Mouse (Mus musculus) thymus, adult 2 months (tissue): ENCODE measurements around the gene Pdlim5. TPM values are rescaled to one million over a fixed set of nuclear protein-coding genes. Genes with fewer than 3 reads are reported as not detected.
"Not testable (repeated sequence)": the region's sequence is repeated elsewhere in the genome, so short reads cannot be mapped to it uniquely, and the experiment has no call there.

Source experiments
- DNase-seq: peaks from one replicate; pipeline ENCODE4 v3.0.0; 2021
- H3K27ac ChIP-seq: fragments of 200-500 bp; 2 replicates; pipeline ENCODE4 v1.5.1; 2012; ENCODE audit warnings: low read length, control low read depth; ENCODE audit not compliant: control insufficient read depth, insufficient read depth
- H3K27me3 ChIP-seq: fragments of 200-500 bp; 2 replicates; pipeline ENCODE4 v1.6.1; 2012; ENCODE audit warnings: mild to moderate bottlenecking, low read length, moderate library complexity, mixed read lengths; ENCODE audit not compliant: control insufficient read depth, insufficient read depth
- H3K36me3 ChIP-seq: fragments of 200-500 bp; 2 replicates; pipeline ENCODE4 v1.6.1; 2012; ENCODE audit warnings: mild to moderate bottlenecking, low read length, moderate library complexity; ENCODE audit not compliant: control insufficient read depth, insufficient read depth
- H3K4me1 ChIP-seq: fragments of 200-500 bp; replicated peaks from 2 replicates; pipeline ENCODE4 v1.6.1; 2012; ENCODE audit warnings: low read length; ENCODE audit not compliant: control insufficient read depth, insufficient read depth
- H3K4me3 ChIP-seq: fragments of 200-500 bp; 2 replicates; pipeline ENCODE4 v1.5.1; 2012; ENCODE audit warnings: mild to moderate bottlenecking, low read length, control low read depth, moderate library complexity; ENCODE audit not compliant: control insufficient read depth, insufficient read depth
- CTCF ChIP-seq: fragments of 200-500 bp; IDR thresholded peaks from 2 replicates; pipeline ENCODE4 v1.5.1; 2012; ENCODE audit warnings: mild to moderate bottlenecking, control low read depth, low read length, moderate library complexity, borderline replicate concordance; ENCODE audit not compliant: control insufficient read depth, poor library complexity, insufficient read depth; ENCODE audit errors: extremely low read depth
- POLR2A ChIP-seq: fragments of 200-500 bp; IDR thresholded peaks from 2 replicates; pipeline ENCODE4 v1.6.1; 2012; ENCODE audit warnings: mild to moderate bottlenecking, low read length, control low read depth, moderate library complexity; ENCODE audit not compliant: control insufficient read depth, poor library complexity, insufficient read depth; ENCODE audit errors: extremely low read depth
- WGBS: fragments of 180-500 bp; shearing (Covaris S2); methylation state at CpG from one replicate; pipeline ENCODE4 v1.1.7; 2018; 5-methylcytosine and 5-hydroxymethylcytosine counted together
- polyA plus RNA-seq: library from polyadenylated mRNA; depleted of rRNA; stranded (reverse); fragments of >200 nt; gene quantifications from 2 replicates; pipeline ENCODE4 v1.2.3, GENCODE M21; 2012

The Pdlim5 gene
- polyA plus RNA-seq, 1 experiment, result 56.5 TPM

DNA sequence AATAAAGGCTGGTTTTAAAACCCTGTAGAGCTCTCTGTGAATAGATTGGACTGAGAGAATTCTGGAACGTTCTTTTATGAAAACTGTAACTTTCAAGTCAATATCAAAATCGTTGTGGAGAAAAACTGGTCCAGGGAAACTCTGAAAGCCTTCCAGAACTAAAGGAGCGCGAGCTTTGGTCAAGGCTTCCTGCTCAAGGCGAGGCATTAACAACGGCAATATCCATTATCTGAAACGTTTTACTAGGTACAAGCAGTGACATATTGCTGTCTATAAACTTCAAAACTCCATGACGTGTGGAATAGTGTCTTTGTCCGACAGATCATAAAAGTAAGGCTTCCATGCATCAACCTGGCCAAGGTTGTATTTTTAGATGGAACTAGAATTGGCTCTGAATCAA, 175.6 kb downstream of the Pdlim5 start:
- no peak for DNase-seq
- Histone ChIP-seq H3K27me3 (no peaks in the 10 kb centered on the region), H3K4me3 (no peak overlapping the region), H3K4me1 (no peaks in the 10 kb centered on the region), H3K36me3 (no peaks in the 10 kb centered on the region), H3K27ac (no peak overlapping the region)
- no peak for TF ChIP-seq CTCF
- TF ChIP-seq POLR2A, result no peak
- whole genome bisulfite sequencing, result 94% methylated on average over 9 of the region's 9 CpGs

DNA sequence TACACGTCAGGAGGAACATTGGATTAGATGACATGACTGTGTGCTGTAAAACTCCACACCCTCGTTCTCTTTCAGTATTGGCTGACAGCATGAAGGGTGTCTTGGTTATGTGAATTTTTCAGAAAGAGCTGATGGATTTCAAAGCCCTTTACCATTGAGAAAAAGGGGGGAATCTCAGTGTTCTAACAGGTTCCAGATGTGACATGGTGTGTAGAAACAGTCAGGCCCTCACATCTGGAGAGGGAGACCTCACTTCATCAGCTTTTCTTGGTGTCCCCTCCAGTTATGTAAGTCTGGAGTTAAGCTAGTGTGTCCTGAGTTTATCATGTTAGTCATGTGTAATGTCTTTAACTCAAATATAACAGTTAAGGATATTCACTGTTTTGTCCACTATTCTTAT, 182.7 kb downstream of the Pdlim5 start:
- WGBS, result 93% methylated on average over 2 of the region's 2 CpGs

DNA sequence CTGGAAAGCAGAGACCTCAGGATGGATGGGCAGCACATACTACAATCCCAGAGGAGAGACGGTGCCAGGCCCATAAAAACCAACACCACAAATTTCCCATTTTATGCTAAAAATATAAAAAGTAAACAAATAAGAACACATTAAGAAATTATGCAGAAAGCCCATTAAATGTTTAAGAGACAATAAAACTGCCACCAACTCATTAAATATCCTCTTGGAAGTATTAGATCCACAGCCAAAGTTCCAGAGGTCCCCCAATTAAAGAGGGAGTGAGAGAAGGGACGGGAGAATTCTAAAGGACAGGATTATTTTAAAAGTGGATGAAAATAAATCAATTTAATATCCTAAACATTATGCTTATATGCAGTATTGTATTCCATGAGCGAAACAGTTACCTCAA, 183.3 kb downstream of the Pdlim5 start:
- no peak for DNase-seq
- Histone ChIP-seq H3K27ac (no peak overlapping the region), H3K4me3 (no peak overlapping the region), H3K4me1 (no peaks in the 10 kb centered on the region), H3K36me3 (no peaks in the 10 kb centered on the region), H3K27me3 (no peaks in the 10 kb centered on the region)
- 91% methylated on average over 3 of the region's 3 CpGs for WGBS
- TF ChIP-seq CTCF (no peak), POLR2A (no peak)

More for the DNA sequence above, 182.7 kb downstream of the Pdlim5 start:
- H3K27me3 ChIP-seq, result no peaks in the 10 kb centered on the region
- no peak for DNase-seq
- no peak overlapping the region for H3K27ac ChIP-seq
- H3K4me1 ChIP-seq, result no peaks in the 10 kb centered on the region
- H3K4me3 ChIP-seq, result no peak overlapping the region
- H3K36me3 ChIP-seq, result no peaks in the 10 kb centered on the region
- TF ChIP-seq CTCF (no peak), POLR2A (no peak)

GRCm38 (mm10) chr3:142209981-142210380, 185.5 kb downstream of the Pdlim5 start:
- Histone ChIP-seq H3K27me3 (no peaks in the 10 kb centered on the region), H3K27ac (no peak overlapping the region), H3K4me1 (no peaks in the 10 kb centered on the region), H3K4me3 (no peak overlapping the region), H3K36me3 (no peaks in the 10 kb centered on the region)
- no peak for TF ChIP-seq CTCF
- 93% methylated on average over 6 of the region's 6 CpGs for WGBS
- DNase-seq, result no peak

DNA sequence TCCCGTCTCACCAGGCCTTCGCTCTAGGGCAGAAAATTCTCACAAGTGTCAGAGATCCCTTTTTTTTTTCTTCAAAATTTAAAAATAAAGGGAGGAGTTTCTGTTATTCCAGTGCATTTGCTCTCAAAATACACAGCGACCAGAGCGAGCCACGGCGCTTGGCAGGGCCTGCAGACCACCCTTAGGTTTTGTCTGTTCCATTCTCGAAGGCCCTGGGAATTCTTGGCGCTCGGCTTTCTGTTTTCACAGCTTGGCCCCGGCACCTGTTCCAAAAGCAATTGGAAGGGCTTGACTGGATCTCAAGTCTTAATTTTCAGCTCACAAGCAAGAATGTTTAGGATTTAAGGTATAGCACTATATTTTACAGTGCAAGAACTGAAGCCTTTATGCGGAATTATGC, 186.4 kb downstream of the Pdlim5 start:
- Histone ChIP-seq H3K4me1 (no peaks in the 10 kb centered on the region), H3K27me3 (no peaks in the 10 kb centered on the region), H3K27ac (no peak overlapping the region), H3K4me3 (no peak overlapping the region), H3K36me3 (no peaks in the 10 kb centered on the region)
- DNase-seq, result no peak
- no peak for TF ChIP-seq POLR2A
- TF ChIP-seq CTCF, result no peak
- WGBS, result 96% methylated on average over 11 of the region's 11 CpGs

DNA sequence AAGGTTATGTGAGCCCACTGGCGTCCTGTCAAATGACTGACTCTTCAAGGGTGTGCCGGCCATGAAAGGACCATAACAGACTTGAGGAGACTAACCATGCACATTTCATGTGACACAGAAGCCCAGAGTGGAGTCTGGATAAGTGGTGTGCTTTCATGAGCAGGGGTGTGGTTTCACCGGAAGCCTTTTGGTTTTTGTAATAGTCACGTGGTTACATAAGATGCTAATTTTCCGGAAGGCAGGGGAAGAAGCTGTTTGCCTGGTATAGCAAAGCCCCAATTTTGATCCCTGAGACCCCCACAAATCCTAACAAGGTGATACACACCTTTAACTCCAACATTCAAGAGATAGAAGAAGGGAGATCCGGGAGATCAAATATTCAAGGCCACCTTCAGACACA, 188.0 kb downstream of the Pdlim5 start:
- TF ChIP-seq CTCF (no peak), POLR2A (no peak)
- Histone ChIP-seq H3K4me3 (no peak overlapping the region), H3K27ac (no peak overlapping the region), H3K27me3 (no peaks in the 10 kb centered on the region), H3K4me1 (no peaks in the 10 kb centered on the region), H3K36me3 (no peaks in the 10 kb centered on the region)
- DNase-seq, result no peak
- 72% methylated on average over 6 of the region's 6 CpGs for WGBS

GRCm38 (mm10) chr3:142206316-142206715, 189.2 kb downstream of the Pdlim5 start:
- 90% methylated on average over 3 of the region's 3 CpGs for WGBS
- no peaks in the 10 kb centered on the region for H3K4me1 ChIP-seq
- H3K36me3 ChIP-seq, result no peaks in the 10 kb centered on the region
- TF ChIP-seq CTCF (no peak), POLR2A (no peak)
- no peak overlapping the region for H3K27ac ChIP-seq
- no peak for DNase-seq
- no peak overlapping the region for H3K4me3 ChIP-seq
- H3K27me3 ChIP-seq, result no peaks in the 10 kb centered on the region

DNA sequence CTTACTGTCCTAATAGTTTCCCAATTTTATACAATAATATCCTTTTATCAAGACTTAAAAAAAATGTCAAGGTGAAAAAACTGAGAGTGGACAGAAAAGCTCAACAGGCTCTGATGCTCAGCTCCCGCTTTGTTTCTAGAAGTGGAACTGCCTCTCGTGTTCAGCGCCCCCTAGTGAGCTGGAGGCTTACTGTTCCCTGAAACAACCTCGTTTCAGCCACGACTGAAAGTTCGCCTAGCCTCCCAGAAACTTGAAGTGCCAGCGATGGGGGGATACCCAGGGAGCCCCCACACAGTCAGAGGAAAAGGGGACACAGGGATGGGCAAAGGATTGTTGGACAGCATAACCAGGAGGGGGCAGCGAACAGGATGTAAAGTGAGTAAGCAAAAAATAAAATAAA, 199.4 kb downstream of the Pdlim5 start:
- WGBS, result 87% methylated on average over 8 of the region's 8 CpGs
- DNase-seq, result no peak
- H3K36me3 ChIP-seq, result no peaks in the 10 kb centered on the region
- TF ChIP-seq POLR2A, result no peak
- TF ChIP-seq CTCF, result no peak
- H3K4me1 ChIP-seq, result no peaks in the 10 kb centered on the region
- H3K4me3 ChIP-seq, result no peak overlapping the region
- H3K27ac ChIP-seq, result no peak overlapping the region
- H3K27me3 ChIP-seq, result no peaks in the 10 kb centered on the region

GRCm38 (mm10) chr3:142191627-142192026, 203.9 kb downstream of the Pdlim5 start:
- not testable (repeated sequence) for H3K27ac ChIP-seq, DNase-seq, H3K4me1 ChIP-seq, H3K36me3 ChIP-seq, H3K27me3 ChIP-seq, H3K4me3 ChIP-seq
